Mouse (Mus musculus) hindbrain, embryonic 11.5 days (tissue): ENCODE results near the gene Sox15. TPM values are rescaled to one million over a fixed set of nuclear protein-coding genes. Genes with fewer than 3 reads are reported as not detected.

Source experiments
- ATAC-seq: fragments of 200-750 bp; cut with Nextera tagmentation; 2 replicates; pipeline ENCODE4 v1.8.0; 2017; ENCODE audit warnings: mild to moderate bottlenecking, moderate TSS enrichment, moderate library complexity; ENCODE audit not compliant: low FRiP score
- DNase-seq: peaks from one replicate; pipeline ENCODE4 v3.0.0-alpha.2; 2015; ENCODE audit warnings: low spot score
- H3K27ac ChIP-seq: fragments of 300-500 bp; sonication (generic); 2 replicates; pipeline ENCODE4 v1.5.1; 2014; ENCODE audit warnings: mild to moderate bottlenecking, low read depth, low read length
- H3K27me3 ChIP-seq: fragments of 300-500 bp; sonication (generic); 2 replicates; pipeline ENCODE4 v1.6.1; 2014; ENCODE audit warnings: mild to moderate bottlenecking, low read length, moderate library complexity, mixed read lengths; ENCODE audit not compliant: control insufficient read depth, insufficient read depth
- H3K36me3 ChIP-seq: fragments of 300-500 bp; sonication (generic); 2 replicates; pipeline ENCODE4 v1.6.1; 2014; ENCODE audit warnings: mild to moderate bottlenecking, low read length, moderate library complexity, mixed read lengths; ENCODE audit not compliant: control insufficient read depth, insufficient read depth
- H3K4me1 ChIP-seq: fragments of 300-500 bp; sonication (generic); replicated peaks from 2 replicates; pipeline ENCODE4 v1.6.1; 2014; ENCODE audit warnings: low read length, mixed read lengths; ENCODE audit not compliant: control insufficient read depth, insufficient read depth
- H3K4me2 ChIP-seq: fragments of 300-500 bp; sonication (generic); replicated peaks from 2 replicates; pipeline ENCODE4 v1.6.1; 2014; ENCODE audit warnings: mild to moderate bottlenecking, low read depth, low read length
- H3K4me3 ChIP-seq: fragments of 300-500 bp; sonication (generic); 2 replicates; pipeline ENCODE4 v1.5.1; 2014; ENCODE audit warnings: low read depth, low read length
- H3K9ac ChIP-seq: fragments of 300-500 bp; sonication (generic); 2 replicates; pipeline ENCODE4 v1.6.1; 2014; ENCODE audit warnings: low read depth, low read length
- H3K9me3 ChIP-seq: fragments of 300-500 bp; sonication (generic); 2 replicates; pipeline ENCODE4 v1.6.1; 2016; ENCODE audit warnings: low read length; ENCODE audit not compliant: control insufficient read depth
- WGBS: fragments of 180-500 bp; shearing (Covaris S2); extraction: QIAGEN DNeasy Blood & Tissue Kit; methylation state at CpG from one replicate; pipeline ENCODE4 v1.1.7; 2014; 5-methylcytosine and 5-hydroxymethylcytosine counted together
- polyA plus RNA-seq: library from polyadenylated mRNA; unstranded; fragments of >200 nt; fragmentation: Nextera tagmentation; extraction: Ambion mirVana; gene quantifications from 2 replicates; pipeline ENCODE4 v1.2.1, GENCODE M21; 2014

The Sox15 gene
- not detected in 2 replicates for polyA plus RNA-seq

DNA sequence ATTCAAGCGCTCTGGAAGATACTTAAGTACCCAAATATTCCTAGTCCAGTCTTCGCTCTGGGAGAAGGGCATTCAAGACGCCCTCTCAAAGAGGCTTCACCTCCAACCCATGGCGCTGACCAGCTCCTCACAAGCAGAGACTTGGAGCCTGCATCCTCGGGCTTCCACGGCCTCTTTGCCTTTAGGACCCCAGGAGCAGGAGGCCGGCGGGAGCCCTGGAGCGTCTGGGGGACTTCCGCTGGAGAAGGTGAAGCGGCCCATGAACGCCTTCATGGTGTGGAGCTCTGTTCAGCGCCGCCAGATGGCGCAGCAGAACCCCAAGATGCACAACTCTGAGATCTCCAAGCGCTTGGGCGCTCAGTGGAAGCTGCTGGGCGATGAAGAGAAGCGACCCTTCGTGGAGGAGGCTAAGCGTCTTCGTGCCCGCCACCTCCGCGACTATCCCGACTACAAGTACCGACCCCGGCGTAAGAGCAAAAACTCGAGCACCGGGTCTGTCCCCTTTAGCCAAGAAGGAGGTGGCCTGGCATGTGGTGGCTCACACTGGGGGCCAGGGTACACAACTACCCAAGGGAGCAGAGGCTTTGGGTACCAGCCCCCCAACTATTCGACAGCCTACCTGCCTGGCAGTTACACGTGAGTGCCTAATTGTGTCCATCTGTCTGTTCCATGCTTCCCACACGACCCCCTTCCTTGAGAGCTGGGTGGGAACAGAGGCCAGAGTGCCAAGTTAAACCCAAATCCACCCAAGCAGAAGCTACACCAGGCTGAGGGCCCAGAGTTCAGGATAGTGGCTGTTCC is at the start of gene Sox15:
Gene Sox15, plus strand, starts transcription at position 51 of the 801 bp plus-strand sequence.
- Histone ChIP-seq H3K4me3 (peak within 1 kb of the TSS; percentile 14; the same call in 1 of the 2 replicates), H3K9me3 (no peaks in the 10 kb centered on the region), H3K4me1 (no peaks in the 10 kb centered on the region; the same call in 1 of the 2 replicates), H3K9ac (no peak within 1 kb of the TSS), H3K4me2 (no peak within 1 kb of the TSS; the same call in none of the 2 replicates), H3K27ac (no peak within 1 kb of the TSS), H3K27me3 (no peaks in the 10 kb centered on the region), H3K36me3 (peaks cover 21% of the 10 kb centered on the region)
- DNase-seq: peak; percentile 87
- peak; percentile 78 for ATAC-seq
- 24% methylated on average over 34 of the region's 34 CpGs for WGBS

DNA sequence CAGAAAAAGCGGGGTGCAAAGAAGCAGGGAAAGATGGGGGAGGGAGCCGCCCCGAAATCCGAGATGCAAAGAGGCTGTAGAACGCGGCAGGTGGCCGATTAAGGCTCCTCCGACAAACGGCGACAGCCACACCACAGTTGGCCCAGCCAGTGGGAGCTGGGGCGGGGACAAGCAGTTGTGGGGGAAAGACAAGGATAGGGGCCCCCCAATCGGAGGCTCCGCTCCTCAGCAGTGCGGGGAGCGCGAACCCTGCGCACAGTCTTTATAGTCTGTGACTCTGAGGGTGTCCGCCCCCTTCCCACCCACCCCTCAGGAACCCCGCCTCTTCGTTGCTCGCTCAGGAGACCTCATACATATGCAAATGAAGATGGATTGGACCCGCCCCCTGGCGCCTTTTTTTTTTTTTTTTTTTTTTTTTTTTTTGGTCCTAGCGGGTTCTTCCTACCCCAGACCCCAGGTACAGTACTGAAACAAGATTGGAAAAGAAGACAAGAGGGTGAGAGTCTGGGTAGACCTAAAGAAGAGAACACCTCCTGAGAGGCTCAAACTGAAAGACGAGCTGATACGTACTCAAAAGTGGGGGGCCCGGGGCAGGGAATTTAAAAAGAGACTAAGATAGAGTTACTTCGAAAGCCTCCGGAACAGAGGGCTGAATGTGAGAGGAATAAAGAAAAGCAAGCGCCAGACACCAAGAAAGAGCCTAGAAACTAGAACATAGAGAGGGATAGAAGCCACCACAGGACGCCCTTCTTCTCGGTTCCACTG is 49.2 kb upstream of the Sox15 start, which contains the start of gene Atp1b2:
Gene Atp1b2, minus strand, starts transcription at position 217 of the 765 bp plus-strand sequence.
- peak; percentile 80 for DNase-seq
- peak within 1 kb of the TSS; percentile 100 for H3K4me2 ChIP-seq
- H3K4me3 ChIP-seq: peak within 1 kb of the TSS; percentile 60
- H3K27me3 ChIP-seq: peaks cover 5% of the 10 kb centered on the region; the same call in 1 of the 2 replicates
- no peaks in the 10 kb centered on the region for H3K36me3 ChIP-seq
- H3K27ac ChIP-seq: no peak within 1 kb of the TSS
- peak within 1 kb of the TSS; percentile 52 for H3K9ac ChIP-seq
- H3K9me3 ChIP-seq: no peaks in the 10 kb centered on the region
- peaks cover 4% of the 10 kb centered on the region; the same call in 1 of the 2 replicates for H3K4me1 ChIP-seq
- ATAC-seq: peak; percentile 89
- WGBS: 4% methylated on average over 32 of the region's 32 CpGs

GRCm38 (mm10) chr11:69606491-69606795 is 48.7 kb upstream of the Sox15 start:
- 75% methylated on average over 2 of the region's 2 CpGs for WGBS
- peaks cover 5% of the 10 kb centered on the region; the same call in 1 of the 2 replicates for H3K27me3 ChIP-seq
- ATAC-seq (no peak), DNase-seq (no peak)
- H3K4me3 ChIP-seq: no peak overlapping the region; the same call in 1 of the 2 replicates
- peaks cover 4% of the 10 kb centered on the region; the same call in 1 of the 2 replicates for H3K4me1 ChIP-seq
- H3K4me2 ChIP-seq: peak overlapping the region; percentile 100
- no peak overlapping the region for H3K27ac ChIP-seq
- H3K36me3 ChIP-seq: no peaks in the 10 kb centered on the region
- no peak overlapping the region for H3K9ac ChIP-seq
- H3K9me3 ChIP-seq: no peaks in the 10 kb centered on the region

DNA sequence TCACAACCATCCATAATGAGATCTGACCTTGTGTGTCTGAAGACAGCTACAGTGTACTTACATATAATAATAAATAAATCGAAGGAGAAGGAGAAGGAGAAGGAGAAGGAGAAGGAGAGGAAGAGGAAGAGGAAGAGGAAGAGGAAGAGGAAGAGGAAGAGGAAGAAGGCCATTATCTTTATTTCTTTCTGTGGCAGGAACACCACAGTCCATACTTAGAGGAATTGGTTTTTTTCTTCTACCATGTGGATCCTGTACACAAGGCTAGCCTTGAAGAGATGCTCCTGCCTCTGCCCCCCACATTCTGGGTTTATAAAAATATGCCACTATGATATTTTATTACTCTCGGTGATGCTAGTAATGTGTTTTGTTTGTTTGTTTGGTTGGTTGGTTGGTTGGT is 48.3 kb upstream of the Sox15 start:
- Histone ChIP-seq H3K4me1 (peaks cover 4% of the 10 kb centered on the region; the same call in 1 of the 2 replicates), H3K36me3 (no peaks in the 10 kb centered on the region), H3K27ac (no peak overlapping the region), H3K4me3 (no peak overlapping the region), H3K27me3 (peaks cover 5% of the 10 kb centered on the region; the same call in 1 of the 2 replicates), H3K9ac (no peak overlapping the region), H3K9me3 (no peaks in the 10 kb centered on the region), H3K4me2 (no peak overlapping the region)
- no peak for DNase-seq
- ATAC-seq: no peak
- 77% methylated on average over 2 of the region's 2 CpGs for WGBS

GRCm38 (mm10) chr11:69608525-69608924 is 46.6 kb upstream of the Sox15 start:
- 96% methylated on average over 3 of the region's 3 CpGs for whole genome bisulfite sequencing
- Histone ChIP-seq H3K27ac (no peak overlapping the region), H3K36me3 (no peaks in the 10 kb centered on the region), H3K27me3 (peaks cover 5% of the 10 kb centered on the region; the same call in 1 of the 2 replicates), H3K9me3 (no peaks in the 10 kb centered on the region), H3K4me2 (no peak overlapping the region), H3K4me1 (peaks cover 5% of the 10 kb centered on the region), H3K9ac (no peak overlapping the region), H3K4me3 (no peak overlapping the region)
- ATAC-seq (no peak), DNase-seq (no peak)

GRCm38 (mm10) chr11:69609416-69609815 is 45.7 kb upstream of the Sox15 start:
- no peak overlapping the region for H3K9ac ChIP-seq
- H3K36me3 ChIP-seq: no peaks in the 10 kb centered on the region
- H3K27ac ChIP-seq: no peak overlapping the region
- H3K9me3 ChIP-seq: no peaks in the 10 kb centered on the region
- ATAC-seq (no peak), DNase-seq (no peak)
- no peak overlapping the region for H3K4me2 ChIP-seq
- no peak overlapping the region for H3K4me3 ChIP-seq
- H3K4me1 ChIP-seq: peaks cover 6% of the 10 kb centered on the region
- 57% methylated on average over 7 of the region's 7 CpGs for WGBS
- H3K27me3 ChIP-seq: peaks cover 3% of the 10 kb centered on the region; the same call in 1 of the 2 replicates

- Histone ChIP-seq H3K27ac (no peak overlapping the region), H3K4me3 (no peak overlapping the region), H3K9ac (no peak overlapping the region), H3K4me2 (no peak overlapping the region), H3K36me3 (no peaks in the 10 kb centered on the region), H3K9me3 (no peaks in the 10 kb centered on the region), H3K27me3 (no peaks in the 10 kb centered on the region), H3K4me1 (peaks cover 3% of the 10 kb centered on the region; the same call in 1 of the 2 replicates)
- DNase-seq (no peak), ATAC-seq (no peak)
- WGBS: 62% methylated on average over 4 of the region's 4 CpGs
Observed at GRCm38 (mm10) chr11:69610899-69611298, 44.2 kb upstream of the Sox15 start.

- Histone ChIP-seq H3K36me3 (no peaks in the 10 kb centered on the region), H3K9ac (0 out of 2 replicates have a peak overlapping the region, but pooled peaks have one; percentile 19), H3K4me2 (0 out of 2 replicates have a peak overlapping the region, but pooled peaks have one; percentile 7), H3K4me1 (peaks cover 3% of the 10 kb centered on the region; the same call in 1 of the 2 replicates), H3K9me3 (no peaks in the 10 kb centered on the region), H3K4me3 (peak overlapping the region; percentile 10; the same call in 1 of the 2 replicates), H3K27ac (no peak overlapping the region), H3K27me3 (no peaks in the 10 kb centered on the region)
- DNase-seq (peak; percentile 89), ATAC-seq (no peak)
- WGBS: 7% methylated on average over 19 of the region's 19 CpGs
Observed at GRCm38 (mm10) chr11:69613553-69614256, 41.4 kb upstream of the Sox15 start.
